Mouse (Mus musculus) small intestine, adult 2 months (tissue): ENCODE data around the gene Prrt2. TPM values are rescaled to one million over a fixed set of nuclear protein-coding genes. Genes with fewer than 3 reads are reported as not detected.

Experiments
- H3K27ac ChIP-seq: fragments of 200-500 bp; 2 replicates; pipeline ENCODE4 v1.5.1; 2012; ENCODE audit warnings: low read depth, low read length, control low read depth, inconsistent platforms; ENCODE audit not compliant: insufficient read depth
- H3K27me3 ChIP-seq: fragments of 200-500 bp; 2 replicates; pipeline ENCODE4 v1.6.1; 2012; ENCODE audit warnings: mild to moderate bottlenecking, moderate library complexity, low read length, inconsistent platforms; ENCODE audit not compliant: control insufficient read depth, insufficient read depth
- H3K36me3 ChIP-seq: fragments of 200-500 bp; 2 replicates; pipeline ENCODE4 v1.6.1; 2012; ENCODE audit warnings: mild to moderate bottlenecking, low read length, control low read depth, inconsistent platforms; ENCODE audit not compliant: control insufficient read depth, insufficient read depth
- H3K4me1 ChIP-seq: fragments of 200-500 bp; 2 replicates; pipeline ENCODE4 v1.6.1; 2012; ENCODE audit warnings: low read length, inconsistent platforms, mixed read lengths; ENCODE audit not compliant: control insufficient read depth, insufficient read depth, insufficient read length
- H3K4me3 ChIP-seq: fragments of 200-500 bp; 2 replicates; pipeline ENCODE4 v1.5.1; 2012; ENCODE audit warnings: low read depth, mild to moderate bottlenecking, control low read depth, inconsistent platforms, low read length, moderate library complexity
- CTCF ChIP-seq: fragments of 200-500 bp; IDR thresholded peaks from 2 replicates; pipeline ENCODE4 v1.5.1; 2012; ENCODE audit warnings: low read depth, mild to moderate bottlenecking, control low read depth, inconsistent platforms, low read length, moderate library complexity, mixed read lengths; ENCODE audit not compliant: insufficient replicate concordance, insufficient read length; ENCODE audit errors: extremely low read depth
- POLR2A ChIP-seq: fragments of 200-500 bp; IDR thresholded peaks from 2 replicates; pipeline ENCODE4 v1.6.1; 2012; ENCODE audit warnings: low read depth, mild to moderate bottlenecking, control low read depth, inconsistent platforms, low read length, moderate library complexity
- WGBS: fragments of 180-500 bp; shearing (Covaris S2); methylation state at CpG from one replicate; pipeline ENCODE4 v1.1.7; 2018; 5-methylcytosine and 5-hydroxymethylcytosine counted together
- polyA plus RNA-seq: library from polyadenylated mRNA; depleted of rRNA; stranded (reverse); fragments of >200 nt; gene quantifications from 2 replicates; pipeline ENCODE4 v1.2.3, GENCODE M21; 2012

The Prrt2 gene
- polyA plus RNA-seq, 1 experiment: 2.7 TPM

DNA sequence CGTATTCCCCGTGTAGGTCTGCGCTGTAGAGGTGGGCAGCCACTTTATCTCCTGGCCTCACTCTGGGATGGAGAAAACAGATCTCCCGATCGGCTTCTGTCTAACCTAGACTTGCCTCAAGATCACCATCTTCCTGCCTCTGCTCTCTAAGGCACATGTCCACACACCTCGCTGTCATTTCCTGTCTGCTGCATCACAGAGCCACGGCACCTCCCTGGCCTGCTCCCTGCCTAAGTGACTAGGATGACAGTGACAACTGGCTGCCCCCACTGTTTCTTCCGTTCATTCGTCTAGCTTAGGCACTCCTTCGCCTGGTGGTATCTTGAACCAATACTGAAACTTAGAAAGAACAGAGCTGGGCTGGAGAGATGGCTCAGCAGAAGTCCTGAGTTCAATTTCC is 21.4 kb downstream of the Prrt2 start:
- TF ChIP-seq CTCF (no peak), POLR2A (no peak)
- peaks cover 61% of the 10 kb centered on the region for H3K36me3 ChIP-seq
- H3K4me3 ChIP-seq: no peak overlapping the region
- no peaks in the 10 kb centered on the region for H3K27me3 ChIP-seq
- 0 out of 2 replicates have a peak, but pooled peaks cover 2% of the 10 kb centered on the region for H3K4me1 ChIP-seq
- WGBS: 84% methylated on average over 10 of the region's 10 CpGs
- H3K27ac ChIP-seq: no peak overlapping the region

DNA sequence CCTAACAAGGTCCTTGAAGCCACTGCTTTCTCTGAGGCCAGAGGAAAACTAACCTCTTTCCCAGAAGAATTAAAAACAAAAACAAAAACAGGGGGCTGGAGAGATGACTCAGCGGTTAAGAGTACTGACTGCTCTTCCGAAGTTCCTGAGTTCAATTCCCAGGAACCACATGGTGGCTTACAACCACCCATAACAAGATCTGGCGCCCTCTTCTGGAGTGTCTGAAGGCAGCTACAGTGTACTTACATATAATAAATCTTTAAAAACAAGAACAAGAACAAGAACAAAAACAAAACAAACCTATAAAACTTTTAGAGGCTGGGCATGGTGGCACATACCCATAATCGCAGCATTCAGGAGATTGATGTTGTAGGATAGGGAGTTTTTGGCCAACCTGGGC is 24.6 kb downstream of the Prrt2 start:
- Histone ChIP-seq H3K36me3 (peaks cover 81% of the 10 kb centered on the region), H3K27me3 (no peaks in the 10 kb centered on the region), H3K4me1 (no peaks in the 10 kb centered on the region), H3K27ac (no peak overlapping the region), H3K4me3 (no peak overlapping the region)
- 91% methylated on average over 4 of the region's 4 CpGs for WGBS
- TF ChIP-seq CTCF (no peak), POLR2A (no peak)

DNA sequence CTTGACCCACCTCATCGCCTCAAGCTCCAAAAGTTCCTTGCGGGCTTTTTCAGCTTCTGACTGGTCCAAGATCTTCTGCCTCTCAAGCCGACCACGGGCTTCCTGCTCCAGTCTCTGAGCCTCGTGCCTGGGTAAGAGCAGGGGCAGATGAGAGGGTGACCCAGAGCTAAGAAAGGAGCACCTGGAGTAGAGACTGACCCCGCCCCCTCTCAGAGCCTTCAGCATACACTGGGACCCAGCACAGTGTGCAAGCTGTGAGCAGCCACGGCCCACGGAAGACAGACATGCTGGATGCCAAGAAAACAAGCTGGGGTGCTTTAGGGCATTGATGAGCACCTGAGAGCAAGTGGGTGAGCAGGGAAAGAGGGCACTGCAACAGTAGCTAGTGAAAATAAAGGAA is 32.2 kb downstream of the Prrt2 start:
- Histone ChIP-seq H3K4me1 (no peaks in the 10 kb centered on the region), H3K36me3 (peaks cover 63% of the 10 kb centered on the region), H3K27ac (no peak overlapping the region), H3K4me3 (no peak overlapping the region), H3K27me3 (no peaks in the 10 kb centered on the region)
- TF ChIP-seq POLR2A (no peak), CTCF (no peak)
- WGBS: 80% methylated on average over 8 of the region's 8 CpGs

- TF ChIP-seq POLR2A: no peak
- peak; percentile 62 for TF ChIP-seq CTCF
- 23% methylated on average over 9 of the region's 9 CpGs for WGBS
These were observed 34.7 kb downstream of the Prrt2 start for GRCm38 (mm10) chr7:126986319-126986718.

DNA sequence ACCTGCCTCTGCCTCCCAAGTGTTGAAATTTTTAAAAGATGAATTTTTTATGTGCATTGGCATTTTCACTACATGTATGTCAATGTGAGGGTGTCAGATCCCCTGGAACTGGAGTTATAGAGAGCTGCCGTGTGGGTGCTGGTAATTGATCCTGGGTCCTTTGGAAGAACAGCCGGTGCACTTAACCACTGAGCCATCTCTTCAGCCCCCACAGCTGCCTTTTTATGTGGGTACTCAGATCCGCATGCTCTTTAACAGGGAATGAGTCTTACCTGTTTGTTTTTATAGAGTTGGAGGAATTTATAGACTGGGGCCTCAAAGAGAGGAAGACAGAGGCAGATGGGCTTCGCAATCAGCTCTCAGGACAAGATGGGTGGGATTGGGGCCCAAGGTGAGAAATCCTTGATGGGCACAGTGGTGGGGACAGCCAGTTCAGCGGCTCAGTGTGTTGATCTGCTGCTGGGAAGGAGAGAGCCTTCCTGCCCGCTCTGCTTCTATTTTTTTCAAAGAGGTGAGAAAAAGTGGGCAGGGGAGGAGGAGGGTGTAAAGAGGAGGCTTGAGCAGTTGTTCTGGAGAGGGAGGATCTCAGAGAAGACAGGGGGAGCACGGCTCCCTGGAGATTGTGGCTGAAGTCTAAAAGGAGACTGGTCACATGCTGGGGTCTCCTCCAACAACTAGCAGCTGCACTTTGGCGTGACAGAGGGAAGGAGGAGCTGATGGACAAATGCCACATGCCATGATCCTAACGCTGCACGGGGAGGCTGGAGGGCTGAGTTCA is 36.2 kb downstream of the Prrt2 start:
- Histone ChIP-seq H3K27me3 (no peaks in the 10 kb centered on the region), H3K36me3 (peaks cover 43% of the 10 kb centered on the region), H3K4me3 (no peak overlapping the region), H3K4me1 (peaks cover 23% of the 10 kb centered on the region), H3K27ac (no peak overlapping the region)
- WGBS: 78% methylated on average over 10 of the region's 10 CpGs
- TF ChIP-seq CTCF: no peak
- no peak for TF ChIP-seq POLR2A

More at GRCm38 (mm10) chr7:126986319-126986718, 34.7 kb downstream of the Prrt2 start:
- Histone ChIP-seq H3K36me3 (peaks cover 45% of the 10 kb centered on the region), H3K4me1 (peaks cover 20% of the 10 kb centered on the region; the same call in 1 of the 2 replicates), H3K4me3 (no peak overlapping the region), H3K27ac (no peak overlapping the region), H3K27me3 (no peaks in the 10 kb centered on the region)

DNA sequence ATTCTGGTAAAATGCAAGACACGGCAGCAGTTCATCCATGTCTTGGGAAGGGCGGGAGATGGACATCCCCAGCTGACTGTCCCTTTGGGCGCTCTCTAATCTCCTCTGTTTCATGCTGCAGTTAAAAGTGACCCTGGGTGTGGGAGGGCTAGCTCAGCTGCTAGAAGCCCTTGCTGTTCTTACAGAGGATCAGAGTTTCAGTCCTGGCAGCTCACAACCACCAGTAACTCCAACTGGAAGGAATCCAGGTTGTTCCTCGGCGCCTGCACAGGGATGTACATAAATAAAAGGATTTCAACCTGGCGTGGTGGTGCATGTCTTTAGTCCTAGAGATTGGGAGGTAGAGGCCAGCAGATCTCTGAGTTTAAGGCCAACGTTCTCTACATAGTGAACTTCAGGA is 37.9 kb downstream of the Prrt2 start:
- Histone ChIP-seq H3K36me3 (peaks cover 44% of the 10 kb centered on the region), H3K4me3 (no peak overlapping the region), H3K27ac (peak overlapping the region; percentile 86), H3K4me1 (peaks cover 33% of the 10 kb centered on the region), H3K27me3 (no peaks in the 10 kb centered on the region)
- WGBS: 77% methylated on average over 7 of the region's 7 CpGs
- no peak for TF ChIP-seq POLR2A
- TF ChIP-seq CTCF: no peak

GRCm38 (mm10) chr7:126982054-126982453 is 39.0 kb downstream of the Prrt2 start:
- peaks cover 40% of the 10 kb centered on the region for H3K36me3 ChIP-seq
- H3K27ac ChIP-seq: peak overlapping the region; percentile 86
- peaks cover 37% of the 10 kb centered on the region for H3K4me1 ChIP-seq
- WGBS: 27% methylated on average over 4 of the region's 4 CpGs
- no peak overlapping the region for H3K4me3 ChIP-seq
- TF ChIP-seq POLR2A (no peak), CTCF (no peak)
- no peaks in the 10 kb centered on the region for H3K27me3 ChIP-seq

DNA sequence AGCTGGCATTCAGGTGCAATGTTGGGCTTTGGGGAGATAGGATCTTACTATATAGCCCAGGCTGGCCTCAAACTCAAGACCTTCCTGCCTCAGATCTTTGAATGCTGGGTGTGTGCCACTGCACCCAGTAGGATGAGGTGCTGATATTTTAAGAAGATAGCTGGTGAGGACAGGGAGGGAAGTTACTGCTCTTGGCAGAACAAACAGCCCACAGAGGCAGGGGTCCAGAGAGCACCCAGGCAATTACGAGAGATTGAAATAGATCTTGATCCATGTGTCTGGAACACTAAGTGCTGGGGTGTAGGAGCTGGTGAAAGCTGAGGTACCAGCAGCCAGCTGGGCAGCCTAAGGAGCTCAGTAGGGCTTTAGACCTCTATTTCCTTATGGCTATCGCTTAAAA is 39.4 kb downstream of the Prrt2 start:
- Histone ChIP-seq H3K27me3 (no peaks in the 10 kb centered on the region), H3K4me1 (peaks cover 37% of the 10 kb centered on the region), H3K27ac (peak overlapping the region; percentile 19; the same call in 1 of the 2 replicates), H3K36me3 (peaks cover 35% of the 10 kb centered on the region), H3K4me3 (no peak overlapping the region)
- TF ChIP-seq CTCF (no peak), POLR2A (no peak)
- 74% methylated on average over 2 of the region's 2 CpGs for WGBS
